Mouse (Mus musculus) lung, postnatal 36 days (tissue): ENCODE results near the gene Cdkl3.
"Not testable (repeated sequence)": the region's sequence is repeated elsewhere in the genome, so short reads cannot be mapped to it uniquely, and the experiment has no call there.

ENCODE experiments used
- DNase-seq: peaks from one replicate; pipeline ENCODE4 v3.0.0; 2022; ENCODE audit warnings: mixed read lengths

Gene Cdkl3

GRCm38 (mm10) chr11:52079978-52080377 is 76.0 kb downstream of the Cdkl3 start:
- DNase-seq, result peak; percentile 79

- DNase-seq, result no peak
Observed at GRCm38 (mm10) chr11:52080656-52081055, 76.6 kb downstream of the Cdkl3 start.

GRCm38 (mm10) chr11:52085857-52086203 is 81.8 kb downstream of the Cdkl3 start:
- DNase-seq, result no peak

- no peak for DNase-seq
Observed at GRCm38 (mm10) chr11:52086204-52086864, 82.3 kb downstream of the Cdkl3 start.

GRCm38 (mm10) chr11:52089291-52089690 is 85.3 kb downstream of the Cdkl3 start:
- no peak for DNase-seq

- DNase-seq, result no peak
Observed at GRCm38 (mm10) chr11:52091261-52091660, 87.2 kb downstream of the Cdkl3 start.

- peak; percentile 55 for DNase-seq
Observed at GRCm38 (mm10) chr11:52094568-52094967, 90.5 kb downstream of the Cdkl3 start.

- peak; percentile 34 for DNase-seq
Observed at GRCm38 (mm10) chr11:52097016-52097415, 93.0 kb downstream of the Cdkl3 start.

- DNase-seq, result no peak
Observed at GRCm38 (mm10) chr11:52097596-52097995, 93.6 kb downstream of the Cdkl3 start.

GRCm38 (mm10) chr11:52098398-52098946 is 94.5 kb downstream of the Cdkl3 start, which contains the start of gene Ppp2ca:
Gene Ppp2ca, plus strand, starts transcription at chr11:52098681.
- peak; percentile 99 for DNase-seq

GRCm38 (mm10) chr11:52099031-52099761 is 95.2 kb downstream of the Cdkl3 start:
- peak; percentile 60 for DNase-seq

- DNase-seq, result peak; percentile 50
Observed at GRCm38 (mm10) chr11:52099771-52100219, 95.8 kb downstream of the Cdkl3 start.

GRCm38 (mm10) chr11:52102977-52103376 is 99.0 kb downstream of the Cdkl3 start:
- DNase-seq, result no peak

- DNase-seq, result no peak
Observed at GRCm38 (mm10) chr11:52105503-52105902, 101.5 kb downstream of the Cdkl3 start.

GRCm38 (mm10) chr11:52106037-52106436 is 102.0 kb downstream of the Cdkl3 start:
- DNase-seq, result no peak

GRCm38 (mm10) chr11:52106438-52106837 is 102.4 kb downstream of the Cdkl3 start:
- no peak for DNase-seq

- no peak for DNase-seq
Observed at GRCm38 (mm10) chr11:52108796-52109195, 104.8 kb downstream of the Cdkl3 start.

GRCm38 (mm10) chr11:52109421-52109820 is 105.4 kb downstream of the Cdkl3 start:
- no peak for DNase-seq

GRCm38 (mm10) chr11:52115479-52115878 is 111.5 kb downstream of the Cdkl3 start:
- no peak for DNase-seq

- DNase-seq, result not testable (repeated sequence)
Observed at GRCm38 (mm10) chr11:52116117-52116516, 112.1 kb downstream of the Cdkl3 start.

- no peak for DNase-seq
Observed at GRCm38 (mm10) chr11:52117156-52117555, 113.1 kb downstream of the Cdkl3 start.

GRCm38 (mm10) chr11:52120415-52120814 is 116.4 kb downstream of the Cdkl3 start:
- not testable (repeated sequence) for DNase-seq

- DNase-seq, result no peak
Observed at GRCm38 (mm10) chr11:52122045-52122444, 118.0 kb downstream of the Cdkl3 start.

GRCm38 (mm10) chr11:52124468-52124867 is 120.4 kb downstream of the Cdkl3 start:
- DNase-seq, result no peak
